Mouse (Mus musculus) lung, embryonic 16.5 days (tissue): Measurements from ENCODE around the gene Il4i1. TPM values are rescaled to one million over a fixed set of nuclear protein-coding genes. Genes with fewer than 3 reads are reported as not detected.

Experiments used
- ATAC-seq: fragments of 200-750 bp; cut with Nextera tagmentation; 2 replicates; pipeline ENCODE4 v1.8.0; 2017; ENCODE audit warnings: low read depth, mild to moderate bottlenecking, moderate library complexity
- H3K27ac ChIP-seq: fragments of 300-500 bp; sonication (generic); 2 replicates; pipeline ENCODE4 v1.5.1; 2014; ENCODE audit warnings: mild to moderate bottlenecking, control low read depth, low read length
- H3K27me3 ChIP-seq: fragments of 300-500 bp; sonication (generic); 2 replicates; pipeline ENCODE4 v1.6.1; 2014; ENCODE audit warnings: low read depth, low read length, mixed read lengths; ENCODE audit not compliant: control insufficient read depth, insufficient read depth
- H3K36me3 ChIP-seq: fragments of 300-500 bp; sonication (generic); 2 replicates; pipeline ENCODE4 v1.6.1; 2014; ENCODE audit warnings: low read length; ENCODE audit not compliant: control insufficient read depth, insufficient read depth
- H3K4me1 ChIP-seq: fragments of 300-500 bp; sonication (generic); replicated peaks from 2 replicates; pipeline ENCODE4 v1.6.1; 2014; ENCODE audit warnings: low read length, mixed read lengths; ENCODE audit not compliant: control insufficient read depth, insufficient read depth
- H3K4me2 ChIP-seq: fragments of 300-500 bp; sonication (generic); 2 replicates; pipeline ENCODE4 v1.6.1; 2014; ENCODE audit warnings: low read depth, low read length, control low read depth
- H3K4me3 ChIP-seq: fragments of 300-500 bp; sonication (generic); 2 replicates; pipeline ENCODE4 v1.5.1; 2014; ENCODE audit warnings: mild to moderate bottlenecking, low read length, control low read depth
- H3K9ac ChIP-seq: fragments of 300-500 bp; sonication (generic); 2 replicates; pipeline ENCODE4 v1.6.1; 2014; ENCODE audit warnings: low read length, control low read depth
- H3K9me3 ChIP-seq: fragments of 300-500 bp; sonication (generic); 2 replicates; pipeline ENCODE4 v1.6.1; 2016; ENCODE audit warnings: low read length; ENCODE audit not compliant: control insufficient read depth
- WGBS: fragments of 180-500 bp; shearing (Covaris S2); extraction: QIAGEN DNeasy Blood & Tissue Kit; methylation state at CpG from one replicate; pipeline ENCODE4 v1.1.7; 2014; 5-methylcytosine and 5-hydroxymethylcytosine counted together
- polyA plus RNA-seq: library from polyadenylated mRNA; unstranded; fragments of >200 nt; fragmentation: Nextera tagmentation; extraction: Ambion mirVana; gene quantifications from 2 replicates; pipeline ENCODE4 v1.2.1, GENCODE M21; 2015

Il4i1 gene
- polyA plus RNA-seq, 1 experiment from 2014 or later = 1.4 TPM

GRCm38 (mm10) chr7:44864595-44865542 lies 48.7 kb downstream of the Il4i1 start:
- H3K4me1 ChIP-seq = peaks cover 46% of the 10 kb centered on the region
- H3K9ac ChIP-seq = no peak overlapping the region
- no peaks in the 10 kb centered on the region for H3K9me3 ChIP-seq
- no peak overlapping the region for H3K4me3 ChIP-seq
- H3K4me2 ChIP-seq = no peak overlapping the region
- peak overlapping the region; percentile 38 for H3K27ac ChIP-seq
- 69% methylated on average over 24 of the region's 24 CpGs for WGBS
- ATAC-seq = no peak
- H3K27me3 ChIP-seq = no peaks in the 10 kb centered on the region
- H3K36me3 ChIP-seq = peaks cover 35% of the 10 kb centered on the region

- peak; percentile 17 for ATAC-seq
- 36% methylated on average over 15 of the region's 15 CpGs for whole genome bisulfite sequencing
- H3K9me3 ChIP-seq = no peaks in the 10 kb centered on the region
- H3K27ac ChIP-seq = peak overlapping the region; percentile 70
- H3K4me3 ChIP-seq = peak overlapping the region; percentile 12
- H3K27me3 ChIP-seq = no peaks in the 10 kb centered on the region
- peak overlapping the region; percentile 100 for H3K9ac ChIP-seq
- peak overlapping the region; percentile 65 for H3K4me2 ChIP-seq
- peaks cover 47% of the 10 kb centered on the region for H3K4me1 ChIP-seq
- peaks cover 35% of the 10 kb centered on the region for H3K36me3 ChIP-seq
Measured at GRCm38 (mm10) chr7:44866276-44867009, 50.3 kb downstream of the Il4i1 start.

- peak overlapping the region; percentile 70 for H3K27ac ChIP-seq
- H3K36me3 ChIP-seq = peaks cover 35% of the 10 kb centered on the region
- H3K4me3 ChIP-seq = peak overlapping the region; percentile 96
- peak overlapping the region; percentile 100 for H3K9ac ChIP-seq
- H3K27me3 ChIP-seq = no peaks in the 10 kb centered on the region
- peaks cover 47% of the 10 kb centered on the region for H3K4me1 ChIP-seq
- WGBS = 33% methylated on average over 19 of the region's 19 CpGs
- no peaks in the 10 kb centered on the region for H3K9me3 ChIP-seq
- peak overlapping the region; percentile 65 for H3K4me2 ChIP-seq
- ATAC-seq = no peak
Measured at GRCm38 (mm10) chr7:44867010-44867702, 51.0 kb downstream of the Il4i1 start.

DNA sequence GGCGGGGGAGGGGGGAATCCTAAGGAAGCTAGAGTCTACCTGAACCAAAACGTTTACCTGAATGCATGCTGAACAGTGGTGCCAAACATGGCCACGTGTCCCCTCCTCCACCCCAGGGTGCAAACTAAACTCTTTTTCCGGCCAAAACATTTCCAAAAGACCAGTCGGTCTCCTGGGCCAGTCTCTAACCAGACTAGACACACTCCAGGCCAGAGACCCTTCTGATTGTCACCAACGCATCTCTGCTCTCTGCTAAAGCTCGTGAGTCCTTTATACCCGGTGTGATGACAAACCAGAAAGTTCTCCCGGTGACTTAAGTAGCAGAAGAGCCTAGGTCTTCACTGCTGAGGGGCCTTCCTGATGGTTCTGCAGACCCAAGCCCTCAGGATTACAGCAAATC lies 51.6 kb downstream of the Il4i1 start:
- Histone ChIP-seq H3K9me3 (no peaks in the 10 kb centered on the region), H3K27me3 (no peaks in the 10 kb centered on the region), H3K27ac (peak overlapping the region; percentile 70), H3K9ac (peak overlapping the region; percentile 100), H3K4me2 (peak overlapping the region; percentile 65), H3K36me3 (peaks cover 29% of the 10 kb centered on the region), H3K4me3 (peak overlapping the region; percentile 96), H3K4me1 (peaks cover 47% of the 10 kb centered on the region)
- ATAC-seq = no peak
- WGBS = 20% methylated on average over 9 of the region's 9 CpGs

DNA sequence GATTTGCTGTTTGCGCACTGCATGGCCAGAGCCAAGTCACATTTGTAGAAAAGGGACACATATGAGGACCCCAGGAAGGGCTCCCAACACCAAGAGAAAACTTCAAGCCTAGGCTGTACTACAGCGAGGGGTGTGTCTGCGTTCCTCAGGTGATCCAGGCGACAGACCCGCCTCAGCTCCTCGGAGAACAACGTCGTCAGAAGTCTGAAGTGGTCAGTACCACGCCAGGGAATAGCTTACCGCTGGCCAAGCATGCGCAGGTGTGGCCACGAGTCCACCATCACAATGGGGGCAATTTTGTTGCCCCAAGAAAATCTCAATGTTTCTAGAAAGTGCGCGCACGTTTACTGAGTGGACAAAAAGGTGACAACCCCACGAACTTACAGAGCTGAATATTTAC lies 52.3 kb downstream of the Il4i1 start:
- peaks cover 52% of the 10 kb centered on the region for H3K4me1 ChIP-seq
- ATAC-seq = peak; percentile 13; the same call in 1 of the 2 replicates

DNA sequence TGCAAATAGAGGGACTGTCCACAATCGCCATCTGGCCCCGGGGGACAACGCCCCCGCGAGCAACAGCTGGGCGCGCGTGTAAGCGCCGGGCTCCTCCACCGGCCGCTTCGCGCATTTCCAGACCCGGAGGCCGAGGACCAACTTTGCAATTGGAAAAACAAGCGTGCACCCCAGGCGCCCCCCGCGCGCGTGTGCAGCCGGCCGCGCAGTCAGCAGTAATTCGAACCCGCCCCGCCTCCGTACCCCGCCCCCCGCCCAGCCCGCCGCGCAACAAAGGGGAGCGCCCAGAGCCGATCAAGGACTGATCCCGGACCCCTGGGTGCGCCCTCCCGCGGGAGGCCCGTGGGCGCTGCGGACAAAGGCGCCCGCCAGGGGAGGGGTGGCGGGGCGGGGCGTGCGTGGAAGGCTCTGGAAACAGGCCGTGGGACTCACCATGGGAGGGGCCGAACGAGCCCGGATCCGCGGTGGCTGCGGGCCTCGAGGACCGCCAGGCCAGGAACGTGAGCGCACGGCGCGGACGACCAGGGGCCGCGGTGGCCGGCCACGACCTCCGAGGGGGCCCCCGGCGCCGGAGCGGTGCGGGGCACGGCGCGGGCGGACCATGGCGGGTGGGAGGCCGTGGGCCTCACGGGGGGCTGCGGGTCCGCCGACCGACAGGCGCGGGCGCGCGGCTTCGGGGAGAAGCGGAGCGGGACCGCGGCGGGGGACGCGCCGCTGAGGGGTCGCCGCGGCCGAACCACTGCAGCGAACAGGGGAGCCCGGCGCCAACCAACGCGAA lies 52.9 kb downstream of the Il4i1 start:
- under 1% methylated on average over 81 of the region's 108 CpGs for WGBS
- Histone ChIP-seq H3K4me1 (peaks cover 52% of the 10 kb centered on the region), H3K36me3 (peaks cover 16% of the 10 kb centered on the region), H3K9ac (peak overlapping the region; percentile 100), H3K4me2 (peak overlapping the region; percentile 65), H3K27me3 (no peaks in the 10 kb centered on the region), H3K4me3 (peak overlapping the region; percentile 96), H3K9me3 (no peaks in the 10 kb centered on the region), H3K27ac (peak overlapping the region; percentile 100)
- peak; percentile 65 for ATAC-seq

More for the DNA sequence above, 52.3 kb downstream of the Il4i1 start:
- 3% methylated on average over 16 of the region's 16 CpGs for WGBS
- no peaks in the 10 kb centered on the region for H3K9me3 ChIP-seq
- H3K4me2 ChIP-seq = peak overlapping the region; percentile 65
- H3K4me3 ChIP-seq = peak overlapping the region; percentile 96
- H3K27ac ChIP-seq = peak overlapping the region; percentile 100
- H3K9ac ChIP-seq = peak overlapping the region; percentile 100
- no peaks in the 10 kb centered on the region for H3K27me3 ChIP-seq
- peaks cover 23% of the 10 kb centered on the region for H3K36me3 ChIP-seq

DNA sequence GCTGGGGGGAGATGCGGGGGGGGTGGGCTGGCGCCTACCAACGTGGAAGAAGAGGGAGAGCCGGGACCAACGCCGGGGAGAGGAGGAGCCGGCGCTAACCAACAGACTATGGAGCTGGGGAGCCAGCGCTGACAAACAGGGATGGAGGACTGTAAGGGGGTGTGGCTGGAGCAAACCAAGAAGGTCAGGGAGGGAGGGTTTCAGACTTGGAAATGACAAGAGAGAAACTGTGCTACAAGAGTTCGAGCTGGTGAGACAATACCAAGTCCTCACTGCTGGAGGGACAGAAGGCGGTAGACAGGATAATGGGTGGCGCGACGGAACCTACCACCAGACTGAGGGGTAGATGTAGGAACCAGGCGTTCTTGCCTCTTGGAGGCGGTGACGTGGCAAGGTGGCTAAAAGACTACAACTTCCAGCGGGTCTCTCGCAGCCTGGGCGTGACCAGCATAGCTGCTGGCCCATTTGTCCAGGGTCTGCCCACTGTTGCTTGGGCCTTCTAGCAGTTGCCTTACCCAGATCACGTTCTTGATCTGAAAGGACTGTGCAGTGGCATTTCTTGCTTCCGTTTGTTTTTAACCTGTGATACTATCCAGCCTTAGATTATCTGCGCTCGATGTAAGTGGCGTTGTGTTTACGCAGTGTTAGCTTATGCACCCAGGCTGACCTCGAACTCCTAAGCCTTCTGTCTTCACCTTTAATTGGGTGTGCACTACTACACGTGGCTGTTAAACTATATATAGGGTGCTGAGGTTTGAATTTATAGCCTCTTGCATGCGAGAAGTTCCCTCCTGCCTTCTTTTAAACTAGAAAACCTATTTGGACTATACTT lies 53.7 kb downstream of the Il4i1 start, which contains the start of gene Ptov1:
Gene Ptov1 (minus strand): TSS at position 92 of the 832 bp plus-strand sequence.
- ATAC-seq = peak; percentile 92
- Histone ChIP-seq H3K4me2 (peak within 1 kb of the TSS; percentile 65), H3K27me3 (no peaks in the 10 kb centered on the region), H3K4me3 (peak within 1 kb of the TSS; percentile 96), H3K9me3 (no peaks in the 10 kb centered on the region), H3K27ac (peak within 1 kb of the TSS; percentile 100), H3K36me3 (peaks cover 8% of the 10 kb centered on the region), H3K9ac (peak within 1 kb of the TSS; percentile 100), H3K4me1 (peaks cover 47% of the 10 kb centered on the region)
- WGBS = 2% methylated on average over 29 of the region's 29 CpGs

DNA sequence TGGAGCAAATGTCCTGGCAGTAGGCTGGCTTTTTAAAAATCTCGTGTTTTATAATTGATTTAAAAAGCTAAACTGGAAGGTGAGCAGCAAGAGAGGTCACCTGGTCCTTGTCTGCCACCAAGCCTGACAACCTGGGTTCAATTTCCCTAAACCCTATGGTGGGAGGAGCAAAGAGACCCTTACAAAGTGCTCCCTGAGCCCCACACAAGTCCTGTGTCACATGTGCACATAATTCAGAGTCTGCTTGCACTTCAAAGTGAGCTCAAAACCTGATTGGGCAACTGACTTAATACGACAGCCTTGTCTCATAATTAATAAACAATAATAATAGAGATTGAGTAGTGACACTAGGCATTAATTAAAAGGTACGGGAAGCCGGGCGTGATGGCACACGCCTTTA lies 54.4 kb downstream of the Il4i1 start:
- H3K4me2 ChIP-seq = peak overlapping the region; percentile 65
- no peaks in the 10 kb centered on the region for H3K27me3 ChIP-seq
- no peaks in the 10 kb centered on the region for H3K9me3 ChIP-seq
- 80% methylated on average over 6 of the region's 6 CpGs for WGBS
- peak overlapping the region; percentile 100 for H3K27ac ChIP-seq
- peak overlapping the region; percentile 100 for H3K9ac ChIP-seq
- peak overlapping the region; percentile 96 for H3K4me3 ChIP-seq
- peaks cover 40% of the 10 kb centered on the region for H3K4me1 ChIP-seq
- no peak for ATAC-seq
- 0 out of 2 replicates have a peak, but pooled peaks cover 2% of the 10 kb centered on the region for H3K36me3 ChIP-seq
